Mouse (Mus musculus) bone marrow macrophage, adult 2 months (primary cell): ENCODE results near the gene Txndc17.

Experiments used
- CTCF ChIP-seq: IDR thresholded peaks from 2 replicates; pipeline ENCODE4 v1.5.1; 2012; ENCODE audit warnings: low read depth, mild to moderate bottlenecking, low read length, moderate library complexity
- POLR2A ChIP-seq: IDR thresholded peaks from 2 replicates; pipeline ENCODE4 v1.6.1; 2012; ENCODE audit warnings: mild to moderate bottlenecking, low read depth, low read length, borderline replicate concordance

DNA sequence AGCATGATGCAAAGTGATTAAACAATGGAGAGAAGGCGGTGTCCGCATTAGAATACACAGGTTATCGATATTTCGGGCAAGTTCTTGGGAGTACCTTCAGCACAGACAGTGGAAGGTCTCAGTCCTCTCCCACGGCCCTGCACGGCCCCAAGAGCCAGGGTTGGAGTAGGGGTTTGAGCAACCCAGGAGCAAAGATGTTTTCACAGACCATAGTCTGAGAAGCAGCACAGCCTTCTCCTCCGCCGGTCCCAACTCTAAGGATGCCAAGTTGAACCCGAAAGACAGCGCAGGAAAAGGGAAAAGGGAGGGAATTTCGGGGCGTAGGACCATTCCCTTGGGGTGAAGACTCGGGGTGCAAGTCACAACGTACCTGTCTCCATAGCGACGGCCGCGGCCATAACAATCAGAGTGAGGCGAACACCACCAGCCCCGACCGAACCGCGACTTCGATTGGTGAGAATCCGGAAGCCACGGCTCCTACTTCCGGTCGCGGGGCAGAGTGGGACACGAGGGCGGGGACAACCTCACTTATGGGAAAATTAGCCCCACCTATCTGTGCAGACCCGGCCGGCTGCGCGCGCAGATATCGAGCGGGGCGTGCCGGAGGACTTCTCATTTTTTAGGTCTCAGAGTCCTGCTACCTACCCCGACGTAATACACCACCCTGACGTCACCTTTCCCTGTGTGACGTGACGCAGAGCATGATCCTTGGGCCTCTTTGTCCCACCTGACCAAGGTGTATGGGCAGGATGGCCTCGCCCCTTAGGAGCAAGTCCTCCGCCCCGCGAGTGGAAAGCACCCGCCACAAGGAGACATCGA is 7.5 kb downstream of the Txndc17 start:
- TF ChIP-seq CTCF (no peak), POLR2A (no peak)
